Mouse (Mus musculus) kidney, postnatal 4 days (tissue): Measurements from ENCODE around the gene Trim50.
"Not testable (repeated sequence)": the region's sequence is repeated elsewhere in the genome, so short reads cannot be mapped to it uniquely, and the experiment has no call there.

Source experiments
- DNase-seq, 2 experiments: peaks; one replicate each; pipeline ENCODE4 v3.0.0; 2021; ENCODE audit warnings: mixed read lengths in 2 of 2

Trim50 gene

DNA sequence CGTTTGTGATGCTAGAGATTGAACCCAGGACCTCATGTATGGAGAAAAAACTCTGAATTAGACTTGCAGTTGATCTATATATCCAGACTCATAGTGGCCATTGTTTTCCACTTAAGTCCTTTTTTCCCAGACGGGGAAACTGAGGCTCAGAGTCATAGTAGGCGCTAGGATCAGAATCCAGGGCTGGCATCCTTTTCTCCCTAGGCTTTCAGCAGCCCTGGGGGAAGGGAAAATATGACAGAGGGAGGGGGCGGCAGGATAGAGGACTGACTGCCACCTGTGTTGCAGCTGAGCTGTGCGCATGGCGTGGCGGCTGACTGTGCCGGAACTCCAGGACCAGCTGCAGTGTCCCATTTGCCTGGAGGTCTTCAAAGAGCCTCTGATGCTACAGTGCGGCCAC is at the start of gene Trim50:
TSS of gene Trim50 (plus strand) at position 301 of the 400 bp plus-strand sequence.
- DNase-seq, result no peak

DNA sequence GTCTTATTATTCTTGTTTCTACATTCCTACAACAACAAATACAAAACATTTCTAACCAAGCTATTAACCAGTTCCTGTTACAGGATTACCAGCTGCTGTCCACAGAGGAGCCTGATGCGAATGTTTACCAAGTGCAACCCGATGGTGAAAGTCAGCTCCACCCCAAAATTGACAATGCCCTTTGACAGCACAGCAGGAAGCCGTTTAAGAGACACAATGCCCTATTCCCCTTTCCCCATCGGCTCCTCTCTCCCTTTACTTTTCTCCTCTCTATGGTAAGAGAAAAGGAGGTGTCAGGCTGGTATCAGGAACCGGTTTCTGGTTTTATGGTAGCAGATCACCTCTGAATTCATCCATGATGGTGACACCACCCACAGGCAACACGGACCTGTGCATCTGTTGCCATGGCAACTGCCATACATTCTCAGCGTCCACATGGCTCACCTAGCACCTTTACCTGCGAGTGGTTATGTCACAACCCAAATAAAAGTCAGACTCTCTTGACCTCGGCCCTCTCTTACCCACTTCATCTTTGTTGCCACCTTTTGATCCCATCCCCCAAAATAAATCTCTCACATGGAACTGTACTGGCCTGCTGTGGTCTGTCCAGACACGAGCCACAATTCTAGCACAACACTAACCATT is 46.7 kb upstream of the Trim50 start:
- no peak for DNase-seq

DNA sequence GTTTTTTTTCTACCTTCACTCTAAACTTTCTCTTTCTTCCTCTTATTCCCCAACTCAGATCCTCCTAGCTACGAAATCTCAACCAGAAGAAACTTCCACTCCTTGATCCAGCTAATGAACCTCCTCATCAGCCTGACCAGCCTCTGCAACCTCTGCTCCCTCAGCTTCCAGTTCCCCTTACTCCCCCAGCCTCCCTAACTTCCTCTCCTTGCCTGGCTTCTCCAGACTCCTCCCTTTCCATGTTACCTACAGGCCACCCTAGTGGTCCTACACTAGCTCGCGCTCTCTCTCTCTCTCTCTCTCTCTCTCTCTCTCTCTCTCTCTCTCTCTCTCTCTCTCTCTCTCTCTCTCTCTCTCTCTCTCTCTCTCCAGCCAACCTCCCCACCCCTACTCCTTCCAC is 36.9 kb upstream of the Trim50 start:
- no peak for DNase-seq

DNA sequence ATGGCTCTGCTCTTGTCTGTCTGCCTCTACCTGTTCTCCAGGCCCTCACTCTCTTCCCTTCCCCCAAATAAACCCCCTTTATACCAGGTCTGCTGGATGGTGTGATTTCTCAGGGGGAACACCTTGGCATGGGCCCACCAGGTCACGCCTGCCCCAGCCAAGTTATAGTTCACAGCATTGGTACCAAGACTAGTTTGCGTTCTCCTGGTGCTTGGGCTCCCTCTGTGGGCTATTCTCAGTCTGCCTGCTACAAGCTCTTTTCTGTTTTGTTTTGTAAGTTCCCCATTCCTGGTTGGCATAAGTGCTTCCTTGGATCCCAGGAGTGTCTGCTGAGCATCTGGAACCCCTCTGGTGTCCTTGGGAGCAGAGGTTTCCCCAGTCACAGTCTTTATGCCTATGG is 33.2 kb upstream of the Trim50 start:
- DNase-seq, result peak; percentile 13 to 22

DNA sequence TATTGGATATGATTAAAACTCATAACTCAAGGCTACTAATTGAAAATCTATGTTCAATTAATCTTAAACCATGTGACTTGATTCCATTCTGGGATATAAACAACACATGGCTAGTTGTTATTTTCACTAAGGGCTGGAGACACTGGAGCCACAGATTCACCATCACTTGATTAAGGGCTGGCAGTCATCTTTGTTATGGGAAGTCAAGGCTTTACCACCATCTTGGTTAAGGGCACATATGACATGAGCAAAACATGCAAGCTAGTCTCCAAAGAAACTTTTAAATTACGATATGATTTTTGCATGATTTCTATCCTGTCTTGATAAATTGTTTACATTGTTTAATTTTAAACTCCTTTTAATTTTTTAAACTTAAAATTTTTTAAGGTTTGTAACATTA is 30.9 kb upstream of the Trim50 start:
- no peak for DNase-seq

DNA sequence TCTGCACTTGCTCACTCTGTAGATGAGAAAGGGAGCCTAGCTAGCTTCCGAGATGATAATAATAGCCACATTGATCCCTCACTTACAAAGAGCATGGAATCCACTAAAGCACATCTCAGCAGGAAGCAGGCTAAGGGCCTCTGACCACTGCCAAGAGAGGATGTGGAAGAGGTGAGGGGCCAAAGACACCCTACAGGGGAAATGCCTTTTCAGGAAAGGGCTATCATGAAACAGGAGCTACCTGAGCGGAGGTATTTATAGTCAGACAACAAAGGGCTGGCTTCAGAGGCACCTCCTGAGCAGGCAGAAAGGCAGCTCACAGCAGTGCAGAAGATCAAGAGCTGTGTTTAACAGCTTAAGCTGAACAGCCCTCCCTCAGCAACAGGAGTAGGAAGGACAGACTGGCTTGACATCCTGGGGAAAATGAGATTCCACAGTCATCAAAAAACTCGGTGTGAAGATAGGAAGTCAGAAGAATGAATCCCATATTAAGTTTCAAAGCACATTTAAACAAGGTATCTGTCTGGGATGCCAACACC is 26.9 kb upstream of the Trim50 start:
- no peak for DNase-seq

DNA sequence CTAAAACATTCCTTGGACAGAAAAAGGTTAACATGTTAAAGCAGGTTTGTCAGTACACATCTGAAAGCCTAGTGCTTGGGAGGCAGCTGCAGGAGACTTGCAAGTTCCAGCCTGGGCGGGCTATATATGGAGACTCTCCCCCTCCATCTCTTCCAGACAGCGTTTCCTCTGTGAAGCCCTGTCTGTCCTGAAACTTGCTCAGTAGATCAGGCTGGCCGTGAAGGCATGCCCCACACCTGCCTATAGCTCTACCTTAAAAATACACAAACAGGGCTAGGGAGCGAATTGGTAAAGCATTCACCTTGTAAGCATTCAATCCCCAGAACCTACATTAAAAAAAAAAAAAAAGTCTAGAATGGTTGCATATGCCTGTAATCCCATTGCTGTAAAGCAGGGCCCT is 23.6 kb upstream of the Trim50 start:
- DNase-seq, result no peak

DNA sequence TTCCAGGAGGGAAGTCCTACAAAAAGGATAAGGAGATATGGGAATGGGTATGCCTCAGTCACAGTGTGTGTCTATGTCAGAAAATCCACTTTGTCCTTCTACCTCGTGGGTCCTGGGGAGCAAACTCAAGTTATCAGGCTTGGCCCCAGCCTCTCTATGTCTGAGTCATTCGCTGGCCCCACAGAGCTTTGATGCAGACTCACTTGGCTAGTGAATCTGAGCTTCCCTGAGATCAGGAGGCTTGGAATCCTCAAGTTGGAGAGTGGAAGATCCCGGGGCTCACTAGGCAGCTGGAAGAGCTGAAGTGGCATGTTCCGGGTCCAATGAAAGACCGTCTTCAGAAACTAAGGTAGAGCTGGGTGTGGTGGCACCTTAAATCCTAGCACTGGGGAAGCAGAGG is 22.9 kb upstream of the Trim50 start:
- DNase-seq, result no peak

DNA sequence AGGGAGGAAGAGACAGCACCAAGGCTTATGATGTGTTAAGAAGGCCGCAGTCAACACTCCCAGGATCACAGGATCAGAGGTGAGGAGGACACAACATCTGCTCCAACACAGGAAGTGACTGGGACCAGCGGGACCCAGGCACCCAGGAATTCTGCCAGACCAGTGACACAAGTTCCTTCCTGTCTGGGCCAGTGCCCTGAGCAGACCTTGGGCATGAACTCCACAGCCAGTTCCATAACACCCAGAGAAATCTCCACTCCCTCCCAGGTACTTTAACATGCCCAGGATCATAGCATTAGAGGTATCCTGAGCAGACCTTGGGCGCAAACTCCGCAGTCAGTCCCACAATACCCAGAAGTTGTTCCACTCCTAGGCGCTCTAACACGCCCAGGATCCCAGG is 21.9 kb upstream of the Trim50 start:
- no peak for DNase-seq

DNA sequence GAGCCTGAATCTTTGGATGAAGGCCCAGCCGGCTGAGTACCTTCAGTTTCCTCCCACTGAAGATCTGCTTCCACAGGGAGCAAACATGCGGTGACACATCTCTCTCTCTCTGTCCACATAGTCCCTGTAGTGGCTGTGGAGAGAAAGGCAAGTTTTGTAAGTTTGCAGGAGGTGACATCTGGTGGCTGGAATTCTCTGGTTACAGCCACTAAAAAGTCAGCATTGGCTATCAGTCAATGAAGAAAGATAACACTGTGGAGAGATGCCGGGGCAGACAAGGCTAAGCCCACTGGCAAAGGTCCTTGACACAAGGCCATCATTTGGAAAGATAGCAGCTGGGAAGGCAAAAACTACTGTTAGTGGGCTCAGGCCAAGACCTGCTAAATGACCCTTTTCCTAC is 15.5 kb upstream of the Trim50 start:
- DNase-seq, result peak; percentile 24 to 39

DNA sequence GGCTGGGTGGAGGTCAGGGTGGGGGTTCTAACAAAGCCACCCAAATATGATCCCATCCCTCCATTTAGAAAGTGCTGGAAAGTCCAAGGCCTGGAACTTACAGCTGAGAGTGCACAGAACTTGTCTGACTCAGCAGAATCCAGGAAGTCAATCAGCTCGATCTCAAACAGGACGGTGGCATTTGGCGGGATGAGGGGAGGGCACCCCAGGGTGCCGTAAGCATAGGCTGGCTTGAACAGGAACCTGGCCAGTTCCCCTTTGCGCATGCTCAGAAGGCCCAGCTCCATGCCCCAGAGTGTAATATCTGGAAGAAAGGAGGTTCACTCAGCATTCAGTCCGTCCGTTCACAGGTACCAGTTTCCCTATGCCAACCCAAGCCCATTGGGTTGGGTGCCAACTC is 7.1 kb upstream of the Trim50 start:
- no peak for DNase-seq

DNA sequence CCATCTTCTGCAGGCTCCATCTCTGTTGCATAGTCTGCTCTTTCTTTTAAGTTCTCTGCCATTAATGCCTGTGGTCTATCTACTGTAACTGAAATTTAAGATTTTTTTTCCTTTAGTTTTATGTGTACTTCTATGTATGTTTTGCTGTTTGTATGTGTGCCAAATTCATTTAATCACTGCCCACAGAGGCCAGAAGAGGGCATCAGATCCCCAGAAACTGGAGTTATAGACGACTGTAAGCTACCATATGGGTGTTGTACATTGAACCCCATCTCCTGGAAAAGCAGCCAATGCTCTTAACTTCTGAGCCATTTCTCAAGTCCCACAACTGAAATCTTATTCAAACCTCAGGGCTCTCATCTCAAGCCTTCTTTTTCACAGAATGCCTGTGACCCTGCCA is 6.7 kb upstream of the Trim50 start:
- DNase-seq, result no peak

DNA sequence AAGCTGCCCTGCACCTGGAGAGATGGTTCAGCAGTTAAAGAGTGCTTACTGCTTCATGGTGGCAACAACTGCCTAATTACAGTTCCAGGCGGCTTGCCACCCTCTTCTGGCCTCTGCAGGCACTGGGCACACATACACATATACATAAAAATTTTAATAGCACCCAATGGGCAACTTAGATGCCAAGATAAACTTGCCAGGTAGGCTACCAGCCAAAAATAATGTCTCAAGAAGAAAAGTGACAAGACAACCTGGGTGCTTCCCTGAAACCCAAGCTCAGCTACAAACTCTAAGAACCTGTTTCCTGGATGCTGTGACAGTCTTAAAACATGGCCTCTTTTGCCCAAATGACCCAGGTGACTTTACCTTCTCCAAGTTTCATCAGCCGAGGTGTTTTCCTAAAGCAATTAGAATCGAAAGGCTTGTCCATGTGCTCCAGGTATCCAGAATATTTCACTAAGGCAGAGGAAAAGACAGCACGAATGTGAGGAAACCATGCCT is 5.5 kb upstream of the Trim50 start:
- DNase-seq, result no peak

DNA sequence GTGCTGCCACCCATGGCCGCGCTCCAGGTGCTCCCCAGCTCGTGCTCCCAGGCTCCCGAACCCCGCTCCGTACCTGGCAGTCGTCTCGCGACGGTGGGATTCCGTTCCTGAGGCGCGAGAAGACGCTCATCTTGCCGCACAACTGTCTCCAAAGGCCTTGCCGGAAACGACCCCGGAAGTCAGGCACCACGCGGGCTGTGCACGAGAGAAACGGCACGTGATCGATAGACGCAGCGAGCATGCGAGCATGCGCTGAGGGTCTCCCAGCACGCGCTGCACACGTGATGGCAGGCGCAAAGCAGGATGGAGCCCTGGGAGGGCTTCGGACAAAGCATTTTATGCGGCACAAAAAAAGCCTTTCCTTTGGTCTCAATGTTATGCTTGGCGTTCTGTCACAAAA is 3.2 kb upstream of the Trim50 start, which contains the start of gene Fkbp6:
TSS of gene Fkbp6 (minus strand) at position 183 of the 400 bp plus-strand sequence.
- no peak for DNase-seq

DNA sequence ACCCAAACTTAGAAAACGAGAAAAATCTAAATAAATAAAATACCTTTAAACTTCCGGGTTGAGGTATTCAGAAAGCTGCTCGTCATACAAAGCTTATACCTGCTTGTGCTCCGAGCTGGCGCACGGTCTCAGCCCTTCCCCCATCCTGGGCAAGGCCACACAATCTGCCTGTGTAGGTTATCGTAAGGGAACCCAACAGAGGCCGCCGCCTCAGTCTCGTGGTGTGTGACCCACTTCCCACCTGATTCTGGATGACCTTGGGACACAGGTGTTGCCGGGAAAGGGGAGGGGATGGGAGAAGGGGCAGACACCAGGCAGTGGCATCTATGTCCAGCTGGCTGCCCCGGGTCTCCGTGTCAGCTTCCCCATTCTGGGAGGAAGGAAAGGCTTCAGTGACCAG is 1.5 kb upstream of the Trim50 start:
- no peak for DNase-seq

DNA sequence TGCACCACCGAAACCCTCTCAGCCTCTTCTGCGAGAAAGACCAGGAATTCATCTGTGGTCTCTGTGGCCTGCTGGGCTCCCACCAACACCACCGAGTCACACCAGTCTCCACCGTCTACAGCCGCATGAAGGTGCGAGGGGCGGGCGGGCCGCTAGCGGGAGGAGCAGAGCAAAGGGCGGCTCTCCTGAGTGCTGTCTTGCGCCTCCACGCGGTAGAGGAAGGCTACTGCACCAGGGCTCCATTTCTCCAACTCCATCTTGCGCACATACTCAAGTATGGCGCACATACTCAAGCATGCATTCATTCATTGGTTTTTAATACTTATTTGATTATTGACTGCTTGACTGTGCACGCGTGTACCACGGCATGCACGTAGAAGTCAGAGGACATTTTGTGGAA is 469 bp downstream of the Trim50 start:
- peak; percentile 46 to 61 for DNase-seq

DNA sequence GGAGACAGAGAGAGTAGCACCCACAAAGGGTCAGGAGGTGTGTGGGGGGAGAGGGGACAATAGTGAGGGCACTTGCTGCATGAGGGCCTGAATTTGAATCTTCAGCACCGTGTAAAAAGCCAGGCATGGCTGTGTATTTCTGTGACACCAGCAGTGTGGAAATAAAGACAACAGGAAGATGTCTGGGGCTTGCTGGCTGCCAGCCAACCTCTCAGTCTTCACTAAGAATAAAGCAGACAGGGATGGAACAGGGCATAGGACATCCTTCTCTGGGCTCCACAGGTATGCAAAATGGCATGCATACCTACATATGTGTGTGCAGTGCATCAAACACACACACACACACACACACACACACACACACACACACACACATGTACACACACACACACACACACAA is 3.0 kb downstream of the Trim50 start:
- no peak for DNase-seq

DNA sequence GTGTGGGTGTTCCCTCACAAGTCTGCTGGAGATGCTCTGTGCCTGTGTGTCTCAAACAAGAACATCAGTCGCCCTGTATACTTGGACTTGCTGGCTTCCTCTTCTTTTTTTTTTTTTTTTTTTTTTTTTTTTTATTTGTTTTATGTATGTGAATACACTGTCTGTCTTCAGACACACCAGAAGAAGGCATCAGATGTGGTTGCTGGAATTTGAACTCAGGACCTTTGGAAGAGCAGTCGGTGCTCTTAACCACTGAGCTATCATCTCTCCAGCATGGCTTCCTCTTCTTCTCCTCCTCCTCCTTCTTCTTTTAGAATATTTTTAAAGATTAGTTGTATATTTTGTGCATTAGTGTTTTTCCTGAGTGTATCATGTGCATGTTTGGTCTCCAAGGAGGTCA is 4.5 kb downstream of the Trim50 start:
- no peak for DNase-seq

DNA sequence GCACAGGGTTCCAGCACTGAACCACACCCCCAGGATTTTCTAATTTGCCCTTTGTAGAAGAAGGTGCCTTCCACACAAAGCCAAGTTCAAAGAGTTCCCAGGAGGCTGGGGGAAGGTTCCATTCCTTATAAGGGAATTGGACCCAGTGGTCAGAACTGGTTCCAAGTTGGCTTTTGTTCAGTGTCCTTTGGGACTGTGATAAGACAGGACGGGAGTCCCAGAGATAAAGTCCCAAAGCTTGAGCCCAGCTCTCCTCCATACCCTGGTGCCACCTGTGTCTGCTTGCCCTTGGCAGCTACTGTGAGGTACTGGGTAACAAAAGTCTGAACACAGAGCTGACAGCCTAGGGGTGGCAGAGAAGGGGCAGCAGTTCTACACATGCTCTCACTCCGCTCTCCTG is 6.7 kb downstream of the Trim50 start:
- DNase-seq, result no peak

DNA sequence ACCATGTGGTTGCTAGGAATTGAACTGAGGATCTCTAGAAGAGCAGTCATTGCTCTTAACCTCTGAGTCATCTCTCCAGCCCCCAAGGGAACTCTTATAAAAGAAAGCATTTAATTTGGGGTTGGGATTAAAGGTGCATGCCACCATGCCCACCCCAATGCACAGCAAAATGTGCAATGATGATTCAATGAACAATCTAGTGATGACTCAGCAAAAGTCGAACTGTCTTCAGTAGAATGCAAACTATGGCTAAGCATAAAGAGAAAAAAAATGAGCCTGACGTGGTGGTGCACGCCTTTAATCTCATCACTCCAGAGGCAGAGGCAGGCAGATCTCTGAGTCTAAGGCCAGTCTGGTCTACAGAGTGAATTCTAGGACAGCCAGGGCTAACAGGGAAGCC is 9.5 kb downstream of the Trim50 start:
- DNase-seq, result no peak

DNA sequence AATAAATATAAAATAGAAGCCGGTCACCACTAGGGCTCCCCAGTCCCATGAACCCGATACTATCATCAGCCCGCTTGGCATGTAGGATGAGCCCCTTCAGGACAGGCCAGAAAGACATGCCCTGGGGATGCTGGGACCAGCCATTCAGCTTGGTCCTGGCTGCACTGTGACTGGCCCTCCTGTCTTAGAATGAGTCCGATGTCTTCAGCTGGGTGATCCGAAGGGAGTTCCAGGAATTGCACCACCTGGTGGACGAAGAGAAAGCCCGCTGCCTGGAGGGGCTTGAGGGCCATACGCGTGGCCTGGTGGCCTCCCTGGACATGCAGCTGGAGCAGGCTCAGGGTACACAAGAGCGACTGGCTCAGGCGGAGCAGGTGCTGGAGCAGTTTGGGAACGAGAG is 10.4 kb downstream of the Trim50 start:
- DNase-seq, result peak; percentile 60 to 66

DNA sequence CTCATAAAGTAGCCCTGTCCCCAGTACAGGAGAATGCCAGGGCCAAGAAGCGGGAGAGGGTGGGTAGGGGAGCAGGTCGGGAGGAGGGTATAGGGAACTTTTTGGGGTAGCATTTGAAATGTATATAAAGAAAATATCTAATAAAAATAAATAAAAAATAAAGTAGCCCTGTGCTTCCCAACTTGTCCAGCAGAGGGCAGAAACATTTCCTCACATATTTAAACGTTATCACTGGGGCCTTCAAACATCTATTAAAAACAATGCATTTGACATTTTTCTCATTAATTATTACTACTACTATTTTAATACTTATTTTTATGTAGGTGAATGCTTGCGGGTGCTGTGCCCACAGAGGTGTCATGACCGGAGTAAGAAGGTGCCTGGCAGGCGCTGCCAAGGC is 14.7 kb downstream of the Trim50 start:
- DNase-seq, result peak in 1 of 2 experiments; percentile 22

DNA sequence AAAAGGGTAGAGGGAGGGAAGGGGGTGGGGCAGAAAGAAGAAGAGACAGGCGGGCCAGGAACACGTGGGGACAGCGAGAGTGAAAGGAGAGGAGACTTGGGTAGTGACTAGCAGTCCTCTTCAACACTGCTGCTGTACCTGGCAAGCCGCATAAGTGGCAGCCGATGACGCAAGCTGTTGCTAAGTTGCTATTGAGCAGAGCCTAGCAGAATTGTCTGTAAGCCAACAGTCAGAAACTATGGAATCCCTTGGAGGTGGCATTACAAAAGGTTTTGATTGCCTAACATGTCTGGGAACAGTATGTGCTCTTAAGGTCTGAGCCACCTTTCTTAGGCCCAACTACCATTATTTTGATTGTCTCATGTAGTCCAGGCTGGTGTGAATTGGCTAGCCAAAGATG is 15.2 kb downstream of the Trim50 start:
- no peak for DNase-seq

DNA sequence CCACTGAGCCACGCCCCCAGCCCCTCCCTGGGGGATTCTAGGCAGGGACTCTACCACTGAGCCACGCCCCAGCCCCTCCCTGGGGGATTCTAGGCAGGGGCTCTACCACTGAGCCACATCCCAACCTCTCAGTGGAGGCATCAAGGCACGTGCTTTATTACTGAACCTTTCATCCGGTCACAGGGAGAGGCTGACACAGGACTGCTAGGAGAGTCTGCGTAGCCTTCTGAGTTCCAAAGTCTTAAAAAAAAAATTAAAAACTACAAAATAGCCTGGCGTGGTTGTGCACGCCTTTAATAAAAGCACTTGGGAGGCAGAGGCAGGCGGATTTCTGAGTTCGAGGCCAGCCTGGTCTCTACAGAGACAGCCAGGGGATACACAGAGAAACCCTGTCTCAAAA is 16.1 kb downstream of the Trim50 start:
- not testable (repeated sequence) for DNase-seq
